Mouse (Mus musculus) midbrain, embryonic 15.5 days (tissue): ENCODE measurements around the gene Gm49383. TPM values are rescaled to one million over a fixed set of nuclear protein-coding genes. Genes with fewer than 3 reads are reported as not detected.

Experiments used
- ATAC-seq: fragments of 200-750 bp; cut with Nextera tagmentation; replicated peaks from 2 replicates; pipeline ENCODE4 v1.8.0; 2017; ENCODE audit warnings: moderate TSS enrichment
- H3K27ac ChIP-seq: fragments of 300-500 bp; sonication (generic); 2 replicates; pipeline ENCODE4 v1.5.1; 2015; ENCODE audit warnings: mild to moderate bottlenecking, inconsistent platforms
- H3K27me3 ChIP-seq: fragments of 300-500 bp; sonication (generic); replicated peaks from 2 replicates; pipeline ENCODE4 v1.6.1; 2015; ENCODE audit warnings: inconsistent platforms
- H3K36me3 ChIP-seq: fragments of 300-500 bp; sonication (generic); replicated peaks from 2 replicates; pipeline ENCODE4 v1.6.1; 2015; ENCODE audit warnings: inconsistent platforms
- H3K4me1 ChIP-seq: fragments of 300-500 bp; sonication (generic); 2 replicates; pipeline ENCODE4 v1.6.1; 2015; ENCODE audit warnings: inconsistent platforms
- H3K4me2 ChIP-seq: fragments of 300-500 bp; sonication (generic); 2 replicates; pipeline ENCODE4 v1.6.1; 2015; ENCODE audit warnings: inconsistent platforms, mild to moderate bottlenecking, moderate library complexity
- H3K4me3 ChIP-seq: fragments of 300-500 bp; sonication (generic); 2 replicates; pipeline ENCODE4 v1.5.1; 2015; ENCODE audit warnings: mild to moderate bottlenecking, inconsistent platforms
- H3K9ac ChIP-seq: fragments of 300-500 bp; sonication (generic); 2 replicates; pipeline ENCODE4 v1.6.1; 2015; ENCODE audit warnings: mild to moderate bottlenecking, inconsistent platforms
- H3K9me3 ChIP-seq: fragments of 300-500 bp; sonication (generic); 2 replicates; pipeline ENCODE4 v1.6.1; 2016; ENCODE audit warnings: inconsistent platforms
- WGBS: fragments of 180-500 bp; shearing (Covaris S2); methylation state at CpG from one replicate; pipeline ENCODE4 v1.1.7; 2015; ENCODE audit warnings: mixed read lengths; 5-methylcytosine and 5-hydroxymethylcytosine counted together
- polyA plus RNA-seq: library from polyadenylated mRNA; unstranded; fragments of >200 nt; fragmentation: Nextera tagmentation; extraction: Ambion mirVana; gene quantifications from 2 replicates; pipeline ENCODE4 v1.2.1, GENCODE M21; 2015

Gm49383 gene
- polyA plus RNA-seq, 1 experiment from 2014 or later, result 14.6 TPM

GRCm38 (mm10) chr12:69214393-69214792 is 17.5 kb upstream of the Gm49383 start:
- Histone ChIP-seq H3K4me3 (no peak overlapping the region), H3K4me1 (no peaks in the 10 kb centered on the region), H3K4me2 (no peak overlapping the region), H3K27ac (no peak overlapping the region), H3K9me3 (no peaks in the 10 kb centered on the region), H3K9ac (no peak overlapping the region), H3K27me3 (no peaks in the 10 kb centered on the region), H3K36me3 (no peaks in the 10 kb centered on the region)
- 91% methylated on average over 7 of the region's 7 CpGs for WGBS
- no peak for ATAC-seq

- Histone ChIP-seq H3K4me1 (no peaks in the 10 kb centered on the region), H3K9ac (no peak overlapping the region), H3K27ac (no peak overlapping the region), H3K4me2 (no peak overlapping the region), H3K4me3 (no peak overlapping the region), H3K27me3 (no peaks in the 10 kb centered on the region), H3K36me3 (no peaks in the 10 kb centered on the region), H3K9me3 (no peaks in the 10 kb centered on the region)
- WGBS, result 94% methylated on average over 13 of the region's 13 CpGs
- ATAC-seq, result no peak
Observed at GRCm38 (mm10) chr12:69213186-69213777, 16.4 kb upstream of the Gm49383 start.

DNA sequence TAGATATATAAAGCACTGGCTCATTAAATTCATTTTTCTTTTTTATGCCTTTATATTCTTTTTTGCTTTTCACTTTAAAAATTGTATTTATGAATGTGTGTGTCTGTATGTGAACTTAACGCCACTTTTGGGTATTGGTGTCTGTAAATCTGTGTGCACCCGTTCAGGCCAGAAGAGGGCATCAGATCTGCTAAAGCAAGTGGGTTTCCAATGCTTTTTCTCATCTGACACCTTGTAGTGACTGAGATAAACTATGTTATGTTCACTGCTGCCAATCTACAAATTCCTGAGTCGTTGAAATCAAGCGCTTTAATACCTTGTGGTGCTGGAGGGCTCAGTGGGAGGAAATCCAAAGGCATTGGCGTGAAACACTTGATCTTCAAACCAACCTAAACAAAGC is 14.2 kb upstream of the Gm49383 start:
- H3K9ac ChIP-seq, result no peak overlapping the region
- no peaks in the 10 kb centered on the region for H3K9me3 ChIP-seq
- no peaks in the 10 kb centered on the region for H3K36me3 ChIP-seq
- no peak overlapping the region for H3K4me3 ChIP-seq
- ATAC-seq, result no peak
- WGBS, result 79% methylated on average over 5 of the region's 5 CpGs
- no peaks in the 10 kb centered on the region for H3K4me1 ChIP-seq
- no peaks in the 10 kb centered on the region for H3K27me3 ChIP-seq
- no peak overlapping the region for H3K4me2 ChIP-seq
- H3K27ac ChIP-seq, result no peak overlapping the region

GRCm38 (mm10) chr12:69210056-69210979 is 13.4 kb upstream of the Gm49383 start:
- no peaks in the 10 kb centered on the region for H3K4me1 ChIP-seq
- no peak overlapping the region for H3K27ac ChIP-seq
- no peak overlapping the region for H3K4me3 ChIP-seq
- no peaks in the 10 kb centered on the region for H3K27me3 ChIP-seq
- H3K4me2 ChIP-seq, result no peak overlapping the region
- no peaks in the 10 kb centered on the region for H3K9me3 ChIP-seq
- no peak overlapping the region for H3K9ac ChIP-seq
- ATAC-seq, result no peak
- WGBS, result 90% methylated on average over 18 of the region's 18 CpGs
- H3K36me3 ChIP-seq, result no peaks in the 10 kb centered on the region

DNA sequence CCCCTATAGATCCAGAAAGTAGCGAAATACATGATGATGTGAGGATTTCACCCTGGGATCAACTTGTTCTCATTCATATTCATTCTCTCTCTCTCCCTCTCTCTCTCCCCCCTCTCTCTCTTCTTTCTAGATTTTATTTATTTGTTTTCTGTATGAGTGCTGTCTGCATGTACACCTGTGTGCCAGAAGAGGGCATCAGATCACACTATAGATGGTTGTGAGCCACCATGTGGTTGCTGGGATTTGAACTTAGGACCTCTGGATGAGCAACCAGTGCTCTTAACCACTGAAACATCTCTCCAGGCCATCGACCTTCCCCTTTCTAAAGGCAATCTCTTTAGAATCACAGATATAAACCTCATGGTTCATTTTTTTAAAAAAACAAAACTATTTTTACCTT is 11.6 kb upstream of the Gm49383 start:
- 93% methylated on average over 2 of the region's 2 CpGs for WGBS
- no peaks in the 10 kb centered on the region for H3K9me3 ChIP-seq
- no peak overlapping the region for H3K4me2 ChIP-seq
- H3K27ac ChIP-seq, result no peak overlapping the region
- H3K9ac ChIP-seq, result no peak overlapping the region
- H3K4me1 ChIP-seq, result peaks cover 4% of the 10 kb centered on the region
- no peak for ATAC-seq
- H3K36me3 ChIP-seq, result no peaks in the 10 kb centered on the region
- no peaks in the 10 kb centered on the region for H3K27me3 ChIP-seq
- H3K4me3 ChIP-seq, result no peak overlapping the region

DNA sequence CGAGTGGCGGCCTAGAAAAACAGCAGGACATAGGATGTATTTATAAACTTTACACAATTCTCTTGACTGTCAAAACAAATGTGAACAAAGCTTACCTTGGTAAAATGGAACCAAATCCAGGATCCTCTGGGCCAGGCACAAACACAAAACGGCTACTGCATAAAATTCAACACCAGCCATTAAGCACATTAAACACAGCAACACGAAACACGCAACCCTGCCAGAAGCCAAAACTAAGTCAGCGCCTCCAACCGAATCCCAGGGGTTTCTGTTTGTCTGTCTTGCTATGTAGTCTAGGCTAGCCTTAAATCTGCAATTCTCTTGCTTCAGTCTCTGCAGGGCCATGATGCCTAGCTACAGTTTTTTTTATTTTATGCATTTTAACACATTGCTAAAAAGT is 11.0 kb upstream of the Gm49383 start:
- Histone ChIP-seq H3K4me3 (no peak overlapping the region), H3K9me3 (no peaks in the 10 kb centered on the region), H3K4me1 (peaks cover 4% of the 10 kb centered on the region), H3K4me2 (no peak overlapping the region), H3K27ac (no peak overlapping the region), H3K9ac (no peak overlapping the region), H3K27me3 (no peaks in the 10 kb centered on the region), H3K36me3 (no peaks in the 10 kb centered on the region)
- 95% methylated on average over 7 of the region's 7 CpGs for WGBS
- no peak for ATAC-seq

DNA sequence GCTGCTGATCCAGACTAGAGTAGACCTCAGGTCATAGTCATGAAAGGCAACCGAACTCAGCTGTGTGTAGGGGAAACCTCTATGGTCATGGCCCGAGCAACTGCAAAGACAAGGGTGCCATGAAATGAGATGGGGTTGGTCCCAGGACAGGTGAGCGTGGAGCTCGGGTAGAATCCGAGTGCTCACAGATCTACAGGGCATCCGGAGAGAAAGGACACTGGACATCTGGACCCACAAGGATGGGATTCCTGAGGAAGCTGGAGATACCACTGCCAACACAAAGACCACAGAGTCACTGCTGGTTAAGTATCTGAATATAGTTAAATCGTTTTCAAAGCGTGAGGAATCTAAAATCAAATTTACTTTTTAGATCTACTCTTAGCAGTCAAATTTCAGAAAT is 10.5 kb upstream of the Gm49383 start:
- Histone ChIP-seq H3K9ac (no peak overlapping the region), H3K27ac (no peak overlapping the region), H3K27me3 (no peaks in the 10 kb centered on the region), H3K9me3 (no peaks in the 10 kb centered on the region), H3K4me2 (no peak overlapping the region), H3K4me3 (no peak overlapping the region), H3K36me3 (no peaks in the 10 kb centered on the region), H3K4me1 (peaks cover 4% of the 10 kb centered on the region)
- ATAC-seq, result no peak
- WGBS, result 96% methylated on average over 8 of the region's 8 CpGs

- 63% methylated on average over 16 of the region's 16 CpGs for WGBS
- H3K36me3 ChIP-seq, result no peaks in the 10 kb centered on the region
- no peak within 1 kb of the TSS for H3K4me3 ChIP-seq
- H3K9me3 ChIP-seq, result no peaks in the 10 kb centered on the region
- no peak within 1 kb of the TSS for H3K9ac ChIP-seq
- H3K4me1 ChIP-seq, result peaks cover 10% of the 10 kb centered on the region
- peak; percentile 67 for ATAC-seq
- H3K27me3 ChIP-seq, result no peaks in the 10 kb centered on the region
- no peak within 1 kb of the TSS for H3K27ac ChIP-seq
- no peak within 1 kb of the TSS; the same call in 1 of the 2 replicates for H3K4me2 ChIP-seq
Observed at GRCm38 (mm10) chr12:69204052-69204833, 7.3 kb upstream of the Gm49383 start, which contains the start of gene Gm49384. Gene Gm49384 (minus strand): TSS chr12:69204267.

DNA sequence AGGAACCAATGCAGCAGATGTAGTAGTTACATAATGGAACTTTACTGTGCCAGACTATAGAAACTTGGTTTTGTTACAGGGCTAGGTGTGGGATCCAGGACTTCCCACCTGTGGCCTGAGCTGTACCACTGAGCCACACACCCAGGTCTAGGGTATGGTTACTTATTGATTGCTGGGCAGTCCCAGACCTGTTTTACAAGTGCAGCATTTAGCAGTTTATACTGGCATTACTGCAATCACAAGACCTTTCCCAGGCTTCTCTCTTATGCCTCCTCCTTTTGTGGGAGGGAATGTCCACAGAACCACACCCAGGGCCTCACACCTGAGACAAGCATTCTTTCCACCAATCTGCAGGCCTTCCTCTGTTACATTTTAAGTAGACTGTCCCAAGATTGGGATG is 2.1 kb upstream of the Gm49383 start:
- peaks cover 35% of the 10 kb centered on the region for H3K4me1 ChIP-seq
- no peak overlapping the region for H3K4me3 ChIP-seq

GRCm38 (mm10) chr12:69198164-69198535 is 1.2 kb upstream of the Gm49383 start, which contains the start of gene Dnaaf2:
Gene Dnaaf2 (minus strand): TSS chr12:69198429.
- Histone ChIP-seq H3K27me3 (no peaks in the 10 kb centered on the region), H3K4me2 (peak within 1 kb of the TSS; percentile 96), H3K4me1 (peaks cover 33% of the 10 kb centered on the region), H3K36me3 (no peaks in the 10 kb centered on the region), H3K27ac (peak within 1 kb of the TSS; percentile 94), H3K9me3 (no peaks in the 10 kb centered on the region), H3K4me3 (peak within 1 kb of the TSS; percentile 89), H3K9ac (peak within 1 kb of the TSS; percentile 76)
- WGBS, result under 1% methylated on average over 18 of the region's 18 CpGs
- ATAC-seq, result peak; percentile 55

More for the DNA sequence above, 2.1 kb upstream of the Gm49383 start:
- no peak overlapping the region for H3K9ac ChIP-seq
- H3K27ac ChIP-seq, result no peak overlapping the region
- no peaks in the 10 kb centered on the region for H3K27me3 ChIP-seq
- no peaks in the 10 kb centered on the region for H3K36me3 ChIP-seq
- H3K9me3 ChIP-seq, result no peaks in the 10 kb centered on the region
- ATAC-seq, result no peak
- peak overlapping the region; percentile 96; the same call in 1 of the 2 replicates for H3K4me2 ChIP-seq

DNA sequence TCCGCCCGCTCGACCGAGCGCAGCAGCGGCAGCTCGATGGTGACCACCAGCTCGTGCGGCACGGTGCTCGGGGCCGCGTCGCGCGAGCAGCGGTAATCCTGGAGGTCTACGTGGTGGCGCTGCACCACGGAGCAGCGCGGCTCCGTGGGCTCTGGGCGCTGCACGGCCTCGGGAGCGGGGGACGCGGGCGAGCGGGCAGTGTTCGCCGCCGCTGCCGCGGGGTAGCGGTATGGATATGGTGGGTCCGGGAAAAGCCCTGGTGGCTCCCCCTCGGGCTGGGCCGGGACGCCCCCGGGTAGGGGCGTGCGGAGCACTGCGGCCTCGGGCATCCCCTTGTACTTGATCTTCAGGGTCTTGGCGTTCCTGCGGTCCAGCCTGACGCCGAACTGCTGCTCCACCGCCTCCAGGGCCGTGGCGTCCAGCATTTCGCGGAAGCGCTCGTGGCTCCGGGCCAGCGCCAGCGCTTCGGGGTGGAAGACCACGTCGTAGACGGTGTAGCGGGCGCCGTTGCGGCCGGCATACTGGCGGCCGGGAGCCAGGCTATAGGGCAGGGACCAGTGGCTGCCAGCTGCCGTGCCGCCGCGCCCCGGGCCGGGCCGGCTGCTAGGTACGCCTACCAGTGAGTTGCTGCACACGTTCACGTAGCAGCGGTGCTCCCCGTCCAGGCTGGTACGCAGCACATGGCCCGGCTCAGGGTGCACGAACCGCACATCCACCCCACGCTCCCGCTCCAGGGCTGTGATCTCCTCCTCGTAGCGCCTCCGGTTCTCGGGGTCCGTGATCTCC is 667 bp upstream of the Gm49383 start:
- Histone ChIP-seq H3K27me3 (no peaks in the 10 kb centered on the region), H3K36me3 (no peaks in the 10 kb centered on the region), H3K4me1 (peaks cover 33% of the 10 kb centered on the region), H3K27ac (peak overlapping the region; percentile 94), H3K9ac (peak overlapping the region; percentile 76), H3K4me2 (peak overlapping the region; percentile 96), H3K4me3 (peak overlapping the region; percentile 89), H3K9me3 (no peaks in the 10 kb centered on the region)
- WGBS, result under 1% methylated on average over 84 of the region's 94 CpGs
- ATAC-seq, result peak; percentile 85
